Mouse (Mus musculus) hindbrain, embryonic 14.5 days (tissue): ENCODE measurements around the gene Pts. TPM values are rescaled to one million over a fixed set of nuclear protein-coding genes. Genes with fewer than 3 reads are reported as not detected.

ENCODE experiments used
- ATAC-seq: fragments of 200-750 bp; cut with Nextera tagmentation; 2 replicates; pipeline ENCODE4 v1.8.0; 2017; ENCODE audit warnings: moderate number of reproducible peaks, mild to moderate bottlenecking, moderate TSS enrichment, moderate library complexity; ENCODE audit not compliant: low FRiP score
- DNase-seq: peaks from one replicate; pipeline ENCODE4 v3.0.0-alpha.2; 2015; ENCODE audit warnings: low spot score
- H3K27ac ChIP-seq: fragments of 300-500 bp; sonication (generic); 2 replicates; pipeline ENCODE4 v1.5.1; 2014; ENCODE audit warnings: mild to moderate bottlenecking, moderate library complexity
- H3K27me3 ChIP-seq: fragments of 300-500 bp; sonication (generic); 2 replicates; pipeline ENCODE4 v1.6.1; 2014; ENCODE audit warnings: mild to moderate bottlenecking, low read length, mixed read lengths; ENCODE audit not compliant: control insufficient read depth, insufficient read depth
- H3K36me3 ChIP-seq: fragments of 300-500 bp; sonication (generic); replicated peaks from 2 replicates; pipeline ENCODE4 v1.6.1; 2014; ENCODE audit not compliant: control insufficient read depth, insufficient read depth
- H3K4me1 ChIP-seq: fragments of 300-500 bp; sonication (generic); replicated peaks from 2 replicates; pipeline ENCODE4 v1.6.1; 2014; ENCODE audit warnings: antibody characterized with exemption, low read length, mixed read lengths; ENCODE audit not compliant: control insufficient read depth, insufficient read depth
- H3K4me2 ChIP-seq: fragments of 300-500 bp; sonication (generic); replicated peaks from 2 replicates; pipeline ENCODE4 v1.6.1; 2014; ENCODE audit warnings: mild to moderate bottlenecking, moderate library complexity
- H3K4me3 ChIP-seq: fragments of 300-500 bp; sonication (generic); replicated peaks from 2 replicates; pipeline ENCODE4 v1.5.1; 2014; ENCODE audit warnings: mild to moderate bottlenecking, low read length
- H3K9ac ChIP-seq: fragments of 300-500 bp; sonication (generic); 2 replicates; pipeline ENCODE4 v1.6.1; 2014
- H3K9me3 ChIP-seq: fragments of 300-500 bp; sonication (generic); 2 replicates; pipeline ENCODE4 v1.6.1; 2016; ENCODE audit warnings: low read length; ENCODE audit not compliant: control insufficient read depth
- WGBS: fragments of 180-500 bp; shearing (Covaris S2); extraction: QIAGEN DNeasy Blood & Tissue Kit; methylation state at CpG from one replicate; pipeline ENCODE4 v1.1.7; 2014; 5-methylcytosine and 5-hydroxymethylcytosine counted together
- polyA plus RNA-seq: library from polyadenylated mRNA; unstranded; fragments of >200 nt; fragmentation: Nextera tagmentation; extraction: Ambion mirVana; gene quantifications from 2 replicates; pipeline ENCODE4 v1.2.1, GENCODE M21; 2014

Pts gene
- polyA plus RNA-seq, 1 experiment from 2014 or later = 120 TPM

- no peaks in the 10 kb centered on the region for H3K36me3 ChIP-seq
- no peak overlapping the region for H3K27ac ChIP-seq
- no peak for DNase-seq
- H3K4me2 ChIP-seq = no peak overlapping the region
- ATAC-seq = no peak
- WGBS = 90% methylated on average over 8 of the region's 8 CpGs
- H3K4me3 ChIP-seq = no peak overlapping the region
- peaks cover 7% of the 10 kb centered on the region; the same call in 1 of the 2 replicates for H3K4me1 ChIP-seq
- no peaks in the 10 kb centered on the region for H3K27me3 ChIP-seq
- H3K9ac ChIP-seq = no peak overlapping the region
- H3K9me3 ChIP-seq = no peaks in the 10 kb centered on the region
These were observed 45.8 kb downstream of the Pts start for GRCm38 (mm10) chr9:50482743-50483142.

- Histone ChIP-seq H3K27me3 (no peaks in the 10 kb centered on the region), H3K4me2 (no peak overlapping the region), H3K4me3 (no peak overlapping the region), H3K27ac (no peak overlapping the region), H3K36me3 (no peaks in the 10 kb centered on the region), H3K4me1 (no peaks in the 10 kb centered on the region), H3K9ac (no peak overlapping the region), H3K9me3 (no peaks in the 10 kb centered on the region)
- WGBS = 59% methylated on average over 8 of the region's 8 CpGs
- ATAC-seq (no peak), DNase-seq (no peak)
These were observed 49.0 kb downstream of the Pts start for GRCm38 (mm10) chr9:50479476-50479875.

GRCm38 (mm10) chr9:50478826-50479225 is 49.7 kb downstream of the Pts start:
- H3K27ac ChIP-seq = no peak overlapping the region
- H3K36me3 ChIP-seq = no peaks in the 10 kb centered on the region
- H3K4me1 ChIP-seq = no peaks in the 10 kb centered on the region
- H3K4me2 ChIP-seq = no peak overlapping the region
- H3K27me3 ChIP-seq = no peaks in the 10 kb centered on the region
- no peaks in the 10 kb centered on the region for H3K9me3 ChIP-seq
- no peak for DNase-seq
- no peak for ATAC-seq
- no peak overlapping the region for H3K9ac ChIP-seq
- 29% methylated on average over 5 of the region's 5 CpGs for WGBS
- H3K4me3 ChIP-seq = no peak overlapping the region

- Histone ChIP-seq H3K9ac (no peak overlapping the region), H3K36me3 (no peaks in the 10 kb centered on the region), H3K4me3 (no peak overlapping the region), H3K27ac (no peak overlapping the region), H3K4me2 (no peak overlapping the region), H3K27me3 (no peaks in the 10 kb centered on the region), H3K9me3 (no peaks in the 10 kb centered on the region), H3K4me1 (no peaks in the 10 kb centered on the region)
- WGBS = 93% methylated on average over 9 of the region's 9 CpGs
- ATAC-seq = no peak
- no peak for DNase-seq
These were observed 51.3 kb downstream of the Pts start for GRCm38 (mm10) chr9:50477270-50477669.

GRCm38 (mm10) chr9:50476651-50477050 is 51.9 kb downstream of the Pts start:
- no peak for DNase-seq
- H3K9ac ChIP-seq = no peak overlapping the region
- no peaks in the 10 kb centered on the region for H3K4me1 ChIP-seq
- H3K4me2 ChIP-seq = no peak overlapping the region
- no peak for ATAC-seq
- 69% methylated on average over 7 of the region's 7 CpGs for WGBS
- no peaks in the 10 kb centered on the region for H3K27me3 ChIP-seq
- no peak overlapping the region for H3K27ac ChIP-seq
- no peaks in the 10 kb centered on the region for H3K9me3 ChIP-seq
- H3K4me3 ChIP-seq = no peak overlapping the region
- H3K36me3 ChIP-seq = no peaks in the 10 kb centered on the region

- Histone ChIP-seq H3K9ac (no peak overlapping the region), H3K36me3 (no peaks in the 10 kb centered on the region), H3K4me2 (no peak overlapping the region), H3K4me3 (no peak overlapping the region), H3K4me1 (no peaks in the 10 kb centered on the region), H3K9me3 (no peaks in the 10 kb centered on the region), H3K27ac (no peak overlapping the region), H3K27me3 (no peaks in the 10 kb centered on the region)
- 66% methylated on average over 8 of the region's 8 CpGs for WGBS
- ATAC-seq (no peak), DNase-seq (no peak)
These were observed 52.8 kb downstream of the Pts start for GRCm38 (mm10) chr9:50475745-50476144.

- Histone ChIP-seq H3K9ac (no peak overlapping the region), H3K4me1 (no peaks in the 10 kb centered on the region), H3K27me3 (no peaks in the 10 kb centered on the region), H3K9me3 (no peaks in the 10 kb centered on the region), H3K27ac (no peak overlapping the region), H3K36me3 (no peaks in the 10 kb centered on the region), H3K4me2 (no peak overlapping the region), H3K4me3 (no peak overlapping the region)
- WGBS = 89% methylated on average over 7 of the region's 7 CpGs
- ATAC-seq (no peak), DNase-seq (no peak)
These were observed 53.2 kb downstream of the Pts start for GRCm38 (mm10) chr9:50475318-50475717.

Other genes starting within 250 kb of the Pts start
- 136 and 215 TPM in 2 replicates for gene Rpl10-ps3, start 183.8 kb downstream of the Pts start, polyA plus RNA-seq
- 0.24 and 0.43 TPM in 2 replicates for gene Plet1, start 34.2 kb downstream of the Pts start, polyA plus RNA-seq
- 18.6 and 19.2 TPM in 2 replicates for gene Il18, start 26.1 kb upstream of the Pts start, polyA plus RNA-seq
- 0.25 and 0.35 TPM in 2 replicates for gene Bco2, start 26.5 kb upstream of the Pts start, polyA plus RNA-seq
- gene Tex12, start 32.6 kb upstream of the Pts start, polyA plus RNA-seq = 0.48 TPM in 1 of 2 replicates, not detected in the other
- 279 and 295 TPM in 2 replicates for gene Sdhd, start 75.1 kb upstream of the Pts start, polyA plus RNA-seq
- 399 and 451 TPM in 2 replicates for gene Timm8b, start 75.2 kb upstream of the Pts start, polyA plus RNA-seq
- 5.6 and 7.3 TPM in 2 replicates for gene Pih1d2, start 88.6 kb upstream of the Pts start, polyA plus RNA-seq
- gene Nkapd1, start 88.7 kb upstream of the Pts start, polyA plus RNA-seq = 18.4 and 23.0 TPM in 2 replicates
- gene Dlat, start 131.1 kb upstream of the Pts start, polyA plus RNA-seq = 65.1 and 72.0 TPM in 2 replicates
- gene Dixdc1, start 210.8 kb upstream of the Pts start, polyA plus RNA-seq = 35.3 and 37.2 TPM in 2 replicates
- 1.7 and 2.1 TPM in 2 replicates for gene 2310030G06Rik, start 217.8 kb upstream of the Pts start, polyA plus RNA-seq
- gene Cryab, start 222.6 kb upstream of the Pts start, polyA plus RNA-seq = 11.9 and 14.9 TPM in 2 replicates
- gene Hspb2, start 223.6 kb upstream of the Pts start, polyA plus RNA-seq = 0.83 and 1.8 TPM in 2 replicates
- 10.1 and 10.7 TPM in 2 replicates for gene Fdxacb1, start 239.5 kb upstream of the Pts start, polyA plus RNA-seq
- gene Alg9, start 246.3 kb upstream of the Pts start, polyA plus RNA-seq = 63.4 and 67.9 TPM in 2 replicates
- gene 1110032A03Rik, start 246.8 kb upstream of the Pts start, polyA plus RNA-seq = 55.0 and 62.7 TPM in 2 replicates